Mouse (Mus musculus) kidney, embryonic 15.5 days (tissue): ENCODE results near the gene Fndc3b. TPM values are rescaled to one million over a fixed set of nuclear protein-coding genes. Genes with fewer than 3 reads are reported as not detected.

Experiments used
- ATAC-seq: fragments of 200-750 bp; cut with Nextera tagmentation; replicated peaks from 2 replicates; pipeline ENCODE4 v1.8.0; 2017; ENCODE audit warnings: moderate TSS enrichment; ENCODE audit not compliant: low FRiP score
- H3K27ac ChIP-seq: fragments of 300-500 bp; sonication (generic); 2 replicates; pipeline ENCODE4 v1.5.1; 2015; ENCODE audit warnings: mild to moderate bottlenecking, inconsistent platforms
- H3K27me3 ChIP-seq: fragments of 300-500 bp; sonication (generic); 2 replicates; pipeline ENCODE4 v1.6.1; 2015; ENCODE audit warnings: inconsistent platforms
- H3K36me3 ChIP-seq: fragments of 300-500 bp; sonication (generic); 2 replicates; pipeline ENCODE4 v1.6.1; 2015; ENCODE audit warnings: inconsistent platforms
- H3K4me1 ChIP-seq: fragments of 300-500 bp; sonication (generic); 2 replicates; pipeline ENCODE4 v1.6.1; 2015; ENCODE audit warnings: inconsistent platforms
- H3K4me2 ChIP-seq: fragments of 300-500 bp; sonication (generic); 2 replicates; pipeline ENCODE4 v1.6.1; 2015; ENCODE audit warnings: moderate library complexity, mild to moderate bottlenecking, inconsistent platforms
- H3K4me3 ChIP-seq: fragments of 300-500 bp; sonication (generic); replicated peaks from 2 replicates; pipeline ENCODE4 v1.5.1; 2015; ENCODE audit warnings: mild to moderate bottlenecking, inconsistent platforms
- H3K9ac ChIP-seq: fragments of 300-500 bp; sonication (generic); 2 replicates; pipeline ENCODE4 v1.6.1; 2015; ENCODE audit warnings: mild to moderate bottlenecking, inconsistent platforms
- H3K9me3 ChIP-seq: fragments of 300-500 bp; sonication (generic); replicated peaks from 2 replicates; pipeline ENCODE4 v1.6.1; 2016; ENCODE audit warnings: inconsistent platforms
- WGBS: fragments of 180-500 bp; shearing (Covaris S2); methylation state at CpG from one replicate; pipeline ENCODE4 v1.1.7; 2015; ENCODE audit warnings: mixed read lengths; 5-methylcytosine and 5-hydroxymethylcytosine counted together
- polyA plus RNA-seq: library from polyadenylated mRNA; unstranded; fragments of >200 nt; fragmentation: Nextera tagmentation; extraction: Ambion mirVana; gene quantifications from 2 replicates; pipeline ENCODE4 v1.2.1, GENCODE M21; 2015

The Fndc3b gene
- polyA plus RNA-seq: 27.9 and 32.8 TPM in 2 replicates

- Histone ChIP-seq H3K4me1 (peaks cover 45% of the 10 kb centered on the region), H3K27ac (peak within 1 kb of the TSS; percentile 100), H3K4me3 (peak within 1 kb of the TSS; percentile 94), H3K9ac (peak within 1 kb of the TSS; percentile 88), H3K36me3 (no peaks in the 10 kb centered on the region), H3K27me3 (no peaks in the 10 kb centered on the region), H3K9me3 (no peaks in the 10 kb centered on the region), H3K4me2 (peak within 1 kb of the TSS; percentile 78)
- peak; percentile 86 for ATAC-seq
- WGBS: under 1% methylated on average over 83 of the region's 90 CpGs
These were observed at the start of gene Fndc3b for GRCm38 (mm10) chr3:27710648-27711428. Fndc3b (minus strand) TSS chr3:27711307.

- Histone ChIP-seq H3K4me3 (no peak overlapping the region), H3K9me3 (no peaks in the 10 kb centered on the region), H3K4me1 (no peaks in the 10 kb centered on the region), H3K9ac (no peak overlapping the region), H3K4me2 (no peak overlapping the region), H3K27ac (no peak overlapping the region), H3K36me3 (no peaks in the 10 kb centered on the region), H3K27me3 (no peaks in the 10 kb centered on the region)
- WGBS: 66% methylated on average over 2 of the region's 2 CpGs
- ATAC-seq: no peak
These were observed 49.2 kb upstream of the Fndc3b start for GRCm38 (mm10) chr3:27760278-27760677.

- H3K9ac ChIP-seq: no peak overlapping the region
- H3K4me1 ChIP-seq: no peaks in the 10 kb centered on the region
- no peak overlapping the region for H3K4me3 ChIP-seq
- ATAC-seq: no peak
- H3K4me2 ChIP-seq: no peak overlapping the region
- H3K9me3 ChIP-seq: no peaks in the 10 kb centered on the region
- no peaks in the 10 kb centered on the region for H3K36me3 ChIP-seq
- no peak overlapping the region for H3K27ac ChIP-seq
- no peaks in the 10 kb centered on the region for H3K27me3 ChIP-seq
- 60% methylated on average over 6 of the region's 6 CpGs for WGBS
These were observed 47.9 kb upstream of the Fndc3b start for GRCm38 (mm10) chr3:27758976-27759375.

DNA sequence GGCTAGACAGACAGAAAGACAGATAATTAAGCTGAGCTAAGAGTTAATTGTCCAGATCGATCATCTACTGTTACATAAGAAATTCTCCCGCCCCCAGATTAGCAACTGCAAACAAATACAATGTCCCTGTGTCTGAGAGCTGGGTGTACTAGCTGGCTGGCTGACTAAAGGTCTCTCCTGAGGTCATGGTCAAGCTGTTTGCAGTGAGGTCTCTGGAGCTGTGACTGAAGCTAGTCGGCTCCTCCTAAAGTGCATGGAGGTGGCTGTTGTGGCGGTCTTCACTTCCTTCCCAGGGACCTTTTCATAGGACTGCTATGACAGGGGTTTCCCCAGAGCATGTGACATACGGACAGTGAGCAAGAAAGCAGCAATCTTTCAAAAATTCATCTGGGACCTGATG lies 40.5 kb upstream of the Fndc3b start:
- no peaks in the 10 kb centered on the region for H3K9me3 ChIP-seq
- peaks cover 6% of the 10 kb centered on the region for H3K4me1 ChIP-seq
- 34% methylated on average over 5 of the region's 5 CpGs for WGBS
- no peak overlapping the region for H3K4me2 ChIP-seq
- H3K27ac ChIP-seq: no peak overlapping the region
- H3K36me3 ChIP-seq: no peaks in the 10 kb centered on the region
- peak; percentile 66; the same call in 1 of the 2 replicates for ATAC-seq
- H3K27me3 ChIP-seq: no peaks in the 10 kb centered on the region
- no peak overlapping the region for H3K4me3 ChIP-seq
- no peak overlapping the region for H3K9ac ChIP-seq

DNA sequence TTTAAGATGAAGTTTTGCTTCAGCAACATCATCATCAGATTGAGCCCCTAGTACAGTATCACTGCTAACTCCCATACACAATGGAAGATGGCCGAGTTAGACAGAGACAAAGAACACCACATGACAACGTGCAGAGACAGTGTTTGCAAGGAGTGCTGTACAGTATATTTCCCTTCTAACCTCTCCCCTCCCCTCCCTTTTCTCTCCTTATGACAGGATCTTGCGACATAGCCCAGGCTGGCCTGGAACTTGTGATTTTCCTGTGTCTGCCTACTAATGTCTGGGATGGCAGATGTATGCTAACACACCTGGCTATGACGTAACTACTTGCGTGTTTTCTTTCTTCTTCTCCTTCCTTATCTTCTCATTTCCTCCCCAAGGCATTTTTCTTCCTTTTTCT lies 40.0 kb upstream of the Fndc3b start:
- no peak overlapping the region for H3K4me3 ChIP-seq
- no peak for ATAC-seq
- H3K27me3 ChIP-seq: no peaks in the 10 kb centered on the region

DNA sequence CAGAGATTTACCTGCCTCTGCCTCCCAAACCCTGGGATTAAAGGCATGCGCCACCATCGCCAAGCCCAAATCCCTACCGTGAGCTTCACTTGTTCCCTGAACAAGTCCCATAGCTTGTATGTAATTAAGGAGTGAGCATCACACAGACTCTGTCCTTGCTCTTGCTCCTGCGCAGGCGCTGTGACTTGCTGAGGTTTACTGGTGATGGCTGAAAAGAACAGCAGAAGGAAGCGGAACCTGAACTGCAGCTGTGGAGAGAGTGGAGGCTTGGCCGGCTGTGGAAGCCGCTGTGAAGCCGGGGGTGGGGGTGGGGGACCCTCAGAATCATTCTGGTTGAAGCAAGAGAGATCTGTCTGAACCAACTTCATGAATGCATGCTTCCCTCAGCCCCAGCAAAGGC lies 34.5 kb upstream of the Fndc3b start:
- Histone ChIP-seq H3K9ac (no peak overlapping the region), H3K4me3 (no peak overlapping the region), H3K4me1 (no peaks in the 10 kb centered on the region), H3K27ac (no peak overlapping the region), H3K27me3 (no peaks in the 10 kb centered on the region), H3K36me3 (no peaks in the 10 kb centered on the region), H3K9me3 (no peaks in the 10 kb centered on the region), H3K4me2 (no peak overlapping the region)
- 96% methylated on average over 9 of the region's 9 CpGs for WGBS
- no peak for ATAC-seq

More for the DNA sequence above, 40.0 kb upstream of the Fndc3b start:
- H3K27ac ChIP-seq: no peak overlapping the region
- WGBS: 72% methylated on average over 5 of the region's 5 CpGs
- no peak overlapping the region for H3K9ac ChIP-seq
- H3K36me3 ChIP-seq: no peaks in the 10 kb centered on the region
- peaks cover 6% of the 10 kb centered on the region for H3K4me1 ChIP-seq
- no peak overlapping the region for H3K4me2 ChIP-seq
- no peaks in the 10 kb centered on the region for H3K9me3 ChIP-seq

GRCm38 (mm10) chr3:27744754-27745153 lies 33.6 kb upstream of the Fndc3b start:
- ATAC-seq: no peak

DNA sequence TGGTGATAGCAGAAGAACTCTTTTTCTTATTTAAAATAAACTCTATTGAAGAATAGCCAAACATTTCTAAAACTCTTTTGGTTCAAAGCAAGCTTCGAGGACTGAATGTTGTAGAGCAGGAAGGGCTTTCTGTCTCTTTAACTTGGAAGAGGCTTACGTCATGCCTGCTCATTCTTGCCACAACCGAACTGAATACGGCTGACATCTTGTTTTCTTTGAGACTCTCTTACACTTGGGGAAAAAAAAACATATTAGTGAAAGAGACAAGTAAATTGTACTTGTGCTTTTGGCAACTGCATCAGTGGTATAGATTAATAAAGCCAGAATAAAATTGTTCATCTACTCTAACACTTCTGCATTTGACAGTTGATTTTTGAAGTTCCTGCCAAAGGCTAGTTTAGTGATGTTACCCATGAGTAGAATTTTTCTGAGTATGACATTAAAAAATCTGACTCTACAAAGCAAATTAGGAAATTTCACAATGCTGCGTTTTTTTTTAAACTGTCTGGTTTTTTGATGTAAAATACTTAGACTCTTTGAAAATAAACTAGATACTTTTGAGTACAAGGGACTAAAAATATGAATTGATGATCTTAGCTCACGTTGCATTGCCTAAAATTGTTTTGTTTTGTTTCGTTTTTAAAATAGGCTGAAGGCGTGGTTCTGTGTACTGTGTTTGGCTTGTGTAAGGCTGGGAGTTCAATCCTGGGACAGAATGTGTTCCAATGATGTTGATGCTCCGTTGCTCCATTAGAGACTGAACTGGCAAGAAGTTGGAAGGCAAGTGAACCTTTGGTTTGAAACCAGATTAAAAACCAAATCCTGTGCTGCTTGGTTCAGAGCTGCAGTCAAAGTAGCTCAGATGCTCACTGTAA lies 32.4 kb upstream of the Fndc3b start:
- 80% methylated on average over 9 of the region's 9 CpGs for WGBS
- Histone ChIP-seq H3K27me3 (no peaks in the 10 kb centered on the region), H3K9ac (no peak overlapping the region), H3K9me3 (no peaks in the 10 kb centered on the region), H3K4me2 (no peak overlapping the region), H3K27ac (no peak overlapping the region), H3K4me1 (no peaks in the 10 kb centered on the region), H3K4me3 (no peak overlapping the region), H3K36me3 (no peaks in the 10 kb centered on the region)
- no peak for ATAC-seq

More at GRCm38 (mm10) chr3:27744754-27745153, 33.6 kb upstream of the Fndc3b start:
- H3K9me3 ChIP-seq: no peaks in the 10 kb centered on the region
- no peak overlapping the region for H3K9ac ChIP-seq
- H3K4me2 ChIP-seq: no peak overlapping the region
- no peak overlapping the region for H3K4me3 ChIP-seq
- no peaks in the 10 kb centered on the region for H3K4me1 ChIP-seq
- no peaks in the 10 kb centered on the region for H3K27me3 ChIP-seq
- 53% methylated on average over 7 of the region's 7 CpGs for WGBS
- no peak overlapping the region for H3K27ac ChIP-seq
- H3K36me3 ChIP-seq: no peaks in the 10 kb centered on the region

- Histone ChIP-seq H3K27me3 (no peaks in the 10 kb centered on the region), H3K4me3 (no peak overlapping the region), H3K4me1 (no peaks in the 10 kb centered on the region), H3K9ac (no peak overlapping the region), H3K27ac (no peak overlapping the region), H3K36me3 (no peaks in the 10 kb centered on the region), H3K9me3 (no peaks in the 10 kb centered on the region), H3K4me2 (no peak overlapping the region)
- ATAC-seq: no peak
- 72% methylated on average over 2 of the region's 2 CpGs for WGBS
These were observed 31.0 kb upstream of the Fndc3b start for GRCm38 (mm10) chr3:27742124-27742523.

DNA sequence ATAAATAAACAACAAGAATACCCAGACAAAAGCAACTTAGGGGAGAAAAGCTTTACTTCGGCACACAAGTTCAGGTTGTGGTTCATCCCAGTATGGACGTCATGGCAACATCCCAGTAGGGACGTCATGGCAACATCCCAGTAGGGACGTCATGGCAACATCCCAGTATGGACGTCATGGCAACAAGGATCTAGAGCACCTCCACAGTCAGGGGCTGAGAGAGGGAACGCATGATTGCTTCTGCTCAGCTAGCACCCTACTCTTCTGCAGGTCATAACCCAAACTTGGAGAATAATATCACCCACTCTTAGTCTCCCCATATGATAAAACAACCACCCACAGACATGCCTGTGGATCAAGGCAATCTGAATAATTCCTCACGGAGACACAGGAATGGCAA lies 29.0 kb upstream of the Fndc3b start:
- ATAC-seq: no peak
- Histone ChIP-seq H3K27ac (no peak overlapping the region), H3K4me3 (no peak overlapping the region), H3K4me1 (peaks cover 6% of the 10 kb centered on the region; the same call in 1 of the 2 replicates), H3K36me3 (no peaks in the 10 kb centered on the region), H3K9ac (no peak overlapping the region), H3K9me3 (no peaks in the 10 kb centered on the region), H3K4me2 (no peak overlapping the region), H3K27me3 (no peaks in the 10 kb centered on the region)
- WGBS: 84% methylated on average over 7 of the region's 7 CpGs

DNA sequence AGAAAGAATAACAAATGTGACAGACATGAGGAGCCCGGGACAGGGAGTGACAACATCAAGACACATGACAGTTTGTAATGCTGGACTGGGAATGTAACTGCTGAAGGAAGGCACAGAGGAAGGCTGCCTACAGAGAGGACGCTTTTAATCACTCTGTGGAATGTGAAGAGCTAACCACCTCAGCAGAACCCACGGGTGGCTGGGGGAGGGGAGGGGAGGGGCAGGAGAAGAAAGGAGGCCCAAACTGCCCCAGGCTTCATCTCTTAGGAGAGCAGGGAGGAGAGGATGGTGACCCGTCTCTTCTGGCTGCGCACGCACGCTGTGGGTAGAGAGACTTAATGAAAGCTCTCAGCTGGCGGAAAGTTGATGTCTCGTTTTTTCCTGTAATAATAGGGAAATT lies 25.1 kb upstream of the Fndc3b start:
- Histone ChIP-seq H3K36me3 (no peaks in the 10 kb centered on the region), H3K27ac (0 out of 2 replicates have a peak overlapping the region, but pooled peaks have one; percentile 13), H3K4me1 (peaks cover 6% of the 10 kb centered on the region; the same call in 1 of the 2 replicates), H3K9ac (no peak overlapping the region), H3K9me3 (no peaks in the 10 kb centered on the region), H3K27me3 (no peaks in the 10 kb centered on the region), H3K4me3 (no peak overlapping the region), H3K4me2 (no peak overlapping the region)
- ATAC-seq: 0 out of 2 replicates have a peak, but pooled peaks have one; percentile 62
- 25% methylated on average over 9 of the region's 9 CpGs for WGBS

DNA sequence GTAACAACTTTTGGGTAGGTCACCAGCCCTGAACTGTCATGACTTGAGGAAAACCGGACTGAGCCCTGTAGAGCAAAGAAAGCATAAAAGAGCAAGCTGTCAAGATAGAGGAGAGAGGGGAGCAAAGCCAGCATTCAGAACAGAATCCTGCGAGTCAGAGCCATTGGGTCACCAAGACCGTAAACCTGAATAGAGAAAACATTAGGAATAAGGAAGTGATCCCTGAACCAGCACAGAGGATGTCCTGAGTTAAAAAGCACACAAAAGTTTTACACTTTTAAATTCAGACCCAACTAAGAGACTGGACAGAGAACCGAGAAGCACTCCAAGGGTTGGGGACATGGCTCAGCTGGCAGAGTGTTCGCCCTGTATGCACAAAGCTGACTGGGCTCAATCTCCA lies 24.0 kb upstream of the Fndc3b start:
- Histone ChIP-seq H3K36me3 (no peaks in the 10 kb centered on the region), H3K9me3 (no peaks in the 10 kb centered on the region), H3K4me2 (no peak overlapping the region), H3K27ac (no peak overlapping the region), H3K27me3 (no peaks in the 10 kb centered on the region), H3K4me3 (no peak overlapping the region), H3K9ac (no peak overlapping the region), H3K4me1 (peaks cover 6% of the 10 kb centered on the region; the same call in 1 of the 2 replicates)
- 64% methylated on average over 5 of the region's 5 CpGs for WGBS
- ATAC-seq: no peak
